ENCODE assay signal across 13 mouse cellular contexts in the genomic region with DNA sequence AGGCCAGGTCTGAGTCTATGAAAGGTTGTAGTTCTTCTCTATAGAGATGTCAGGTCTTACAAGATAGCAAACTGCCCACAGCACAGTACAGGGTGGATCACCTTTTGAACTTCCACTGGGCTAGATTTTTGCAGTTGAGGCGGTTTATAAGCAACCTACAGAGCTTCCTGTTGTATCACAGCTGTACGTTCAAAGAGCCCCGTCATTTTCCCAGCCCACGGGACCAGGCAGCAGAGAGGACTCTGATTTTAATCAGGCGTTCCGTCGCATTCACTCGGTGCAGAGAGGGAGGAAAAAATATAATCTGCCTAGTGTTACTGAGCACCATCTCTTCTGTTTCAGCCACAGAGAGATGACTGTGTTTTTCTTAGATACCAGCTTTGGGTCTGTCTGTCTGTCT.
A peak's percentile ranks its signal among the peaks of the same experiment; 100 is the strongest.
DNase-seq lines count a peak whose midpoint lies in the region; ATAC-seq and TF ChIP-seq lines count a peak whose summit lies in the region.
"Had no signal": no experiment of that assay in that cellular context is flagged by ENCODE, and none has a peak within 500 bp of the region (broad histone marks: within the 10 kb centered on the region; RNA-seq: fewer than 3 reads in every experiment).

No protein-coding gene starts in this region.

- no peak for TF ChIP-seq CTCF in CH12.LX (conservative IDR thresholded peaks at IDR 0.05 in 1 of 2, IDR thresholded peaks at IDR 0.05 in 1 of 2; ENCODE audit: low read depth in 2 of 2, low read length in 2 of 2)

- TF ChIP-seq RAD21 in CH12.LX (IDR thresholded peaks at IDR 0.05; ENCODE audit: low read depth, low read length) = no peak

- ATAC-seq in hindbrain, embryonic 16.5 days = no peak

- H3K9me3 ChIP-seq in hindbrain, embryonic 10.5 days = no peaks in the 10 kb centered on the region
- no peaks in the 10 kb centered on the region for H3K9me3 ChIP-seq in hindbrain, embryonic 16.5 days (ENCODE audit: control insufficient read depth, low read length)
- H3K9me3 ChIP-seq in CH12.LX (replicated peaks; ENCODE audit: low read length) = no peaks in the 10 kb centered on the region
- H3K9me3 ChIP-seq in embryonic facial prominence, embryonic 10.5 days = no peaks in the 10 kb centered on the region
- H3K9me3 ChIP-seq: forebrain, embryonic 12.5 days; neural tube, embryonic 13.5 days had no signal

- TF ChIP-seq EP300 in CH12.LX (IDR thresholded peaks at IDR 0.05; ENCODE audit: low read length) = peak; percentile 57

- H3K27me3 ChIP-seq in hindbrain, embryonic 10.5 days (ENCODE audit: insufficient read depth, poor library complexity, severe bottlenecking) = no peaks in the 10 kb centered on the region
- no peaks in the 10 kb centered on the region for H3K27me3 ChIP-seq in hindbrain, embryonic 16.5 days (replicated peaks; ENCODE audit: control insufficient read depth, insufficient read depth, low read length)
- H3K27me3 ChIP-seq in CH12.LX (replicated peaks) = no peaks in the 10 kb centered on the region
- H3K27me3 ChIP-seq in embryonic facial prominence, embryonic 10.5 days (replicated peaks; ENCODE audit: low read depth, poor library complexity, severe bottlenecking) = no peaks in the 10 kb centered on the region
- H3K27me3 ChIP-seq: forebrain, embryonic 12.5 days; neural tube, embryonic 13.5 days had no signal

- 57% methylated on average over 8 of the region's 8 CpGs for WGBS in hindbrain, embryonic 10.5 days
- 22% methylated on average over 8 of the region's 8 CpGs for WGBS in hindbrain, embryonic 16.5 days
- WGBS in embryonic facial prominence, embryonic 10.5 days = 39% methylated on average over 8 of the region's 8 CpGs

- peak overlapping the region; percentile 9 for H3K27ac ChIP-seq in hindbrain, embryonic 10.5 days
- no peak overlapping the region for H3K27ac ChIP-seq in hindbrain, embryonic 16.5 days (ENCODE audit: low read depth, low read length)
- H3K27ac ChIP-seq in CH12.LX (ENCODE audit: insufficient read depth, low read depth) = no peak overlapping the region
- no peak overlapping the region for H3K27ac ChIP-seq in embryonic facial prominence, embryonic 10.5 days (replicated peaks)
- H3K27ac ChIP-seq: forebrain, embryonic 12.5 days; neural tube, embryonic 13.5 days had no signal

- dilution Hi-C loops in CH12.LX (cut with MboI; ENCODE audit: extremely low pct_ligation_motif_present, extremely low pct_unique_long_range_greater_than_20kb, low sequenced_read_pairs) = no loop called here

- peaks cover 22% of the 10 kb centered on the region for H3K4me1 ChIP-seq in hindbrain, embryonic 10.5 days (replicated peaks)
- H3K4me1 ChIP-seq in hindbrain, embryonic 16.5 days (ENCODE audit: control insufficient read depth, insufficient read depth, low read depth, low read length) = peaks cover 11% of the 10 kb centered on the region
- peaks cover 3 to 39% of the 10 kb centered on the region in 2 experiments for H3K4me1 ChIP-seq in CH12.LX (ENCODE audit: control insufficient read depth in 1 of 2, insufficient read depth in 2 of 2)
- peaks cover 32% of the 10 kb centered on the region for H3K4me1 ChIP-seq in embryonic facial prominence, embryonic 10.5 days

- peaks cover 40% of the 10 kb centered on the region for H3K36me3 ChIP-seq in hindbrain, embryonic 10.5 days
- H3K36me3 ChIP-seq in hindbrain, embryonic 16.5 days (ENCODE audit: control insufficient read depth, insufficient read depth, low read length) = 0 out of 2 replicates have a peak, but pooled peaks cover 3% of the 10 kb centered on the region
- peaks cover 18 to 46% of the 10 kb centered on the region in 2 experiments for H3K36me3 ChIP-seq in CH12.LX (replicated peaks in 1 of 2; ENCODE audit: control insufficient read depth in 1 of 2, insufficient read depth in 1 of 2, low read length in 1 of 2)
- peaks cover 52% of the 10 kb centered on the region for H3K36me3 ChIP-seq in embryonic facial prominence, embryonic 10.5 days (replicated peaks)

- no peak for DNase-seq in hindbrain, embryonic 10.5 days (ENCODE audit: low spot score)
- peak; percentile 46 for DNase-seq in CH12.LX (ENCODE audit: extremely low read depth)
- peak; percentile 28 for DNase-seq in embryonic facial prominence, embryonic 10.5 days (ENCODE audit: low spot score)
- peak; percentile 62 for DNase-seq in naive thymus-derived CD4-positive, alpha-beta T cell, adult 2 months (ENCODE audit: low read depth)
- no peak for DNase-seq in ovary, postnatal 36 days (ENCODE audit: low spot score)
- DNase-seq in layer of hippocampus, postnatal 36 days = no peak
- no peak for DNase-seq in ovary, adult 18-20 months (ENCODE audit: low spot score)
- DNase-seq: cerebellum, postnatal 25 days; liver; lung, postnatal 4 days had no signal

- TF ChIP-seq POLR2A in CH12.LX (IDR thresholded peaks at IDR 0.05; ENCODE audit: low read depth, low read length) = no peak

- H3K9ac ChIP-seq in hindbrain, embryonic 16.5 days (ENCODE audit: low read depth, low read length) = no peak overlapping the region
- H3K9ac ChIP-seq in CH12.LX (ENCODE audit: insufficient read depth, low read depth) = no peak overlapping the region
- H3K9ac ChIP-seq: forebrain, embryonic 12.5 days; neural tube, embryonic 13.5 days had no signal

- H3K4me2 ChIP-seq in hindbrain, embryonic 16.5 days (ENCODE audit: low read length) = no peak overlapping the region
- H3K4me2 ChIP-seq in CH12.LX (ENCODE audit: insufficient read depth, low read depth, poor library complexity, severe bottlenecking) = 0 out of 2 replicates have a peak overlapping the region, but pooled peaks have one; percentile 0
- H3K4me2 ChIP-seq: forebrain, embryonic 12.5 days had no signal

- H3K79me2 ChIP-seq in CH12.LX (replicated peaks; ENCODE audit: control insufficient read depth, extremely low read depth, insufficient read depth, poor library complexity, severe bottlenecking) = no peaks in the 10 kb centered on the region

- in situ Hi-C loops in CH12.LX (cut with MboI; ENCODE audit: low pct_ligation_motif_present, low pct_unique_long_range_greater_than_20kb, low sequenced_read_pairs) = loop anchor here (10.0 kb wide), 1 partner anchor 134 kb away; the partner anchor contains the start of gene Sh3rf1

- H3K4me3 ChIP-seq in hindbrain, embryonic 10.5 days = no peak overlapping the region
- H3K4me3 ChIP-seq in hindbrain, embryonic 16.5 days (ENCODE audit: low read length) = no peak overlapping the region
- H3K4me3 ChIP-seq in CH12.LX (replicated peaks in 1 of 3; ENCODE audit: low read depth in 2 of 3, low read length in 2 of 3, poor library complexity in 1 of 3) = no peak overlapping the region
- H3K4me3 ChIP-seq in embryonic facial prominence, embryonic 10.5 days = no peak overlapping the region
- H3K4me3 ChIP-seq: forebrain, embryonic 12.5 days; neural tube, embryonic 13.5 days had no signal

TF ChIP-seq in CH12.LX, 34 proteins besides CTCF, POLR2A, EP300 and RAD21:
- TF ChIP-seq MAX (IDR thresholded peaks at IDR 0.05; ENCODE audit: low read length) (no peak), TCF12 (IDR thresholded peaks at IDR 0.05; ENCODE audit: low read depth, low read length) (no peak; the same call in 1 of the 2 replicates), BHLHE40 (IDR thresholded peaks at IDR 0.05; ENCODE audit: low read depth, low read length) (peak; percentile 34; the same call in 1 of the 2 replicates), ZNF384 (IDR thresholded peaks at IDR 0.05; ENCODE audit: low read depth, low read length) (no peak), ZMIZ1 (IDR thresholded peaks at IDR 0.05; ENCODE audit: low read depth, low read length) (no peak), ETS1 (conservative IDR thresholded peaks at IDR 0.05; ENCODE audit: low read depth, low read length) (peak; percentile 48; the same call in 1 of the 2 replicates), PAX5 (IDR thresholded peaks at IDR 0.05; ENCODE audit: low read length) (no peak), SIN3A (IDR thresholded peaks at IDR 0.05; ENCODE audit: low read length) (0 out of 2 replicates have a peak, but pooled peaks have one; percentile 24)

Comparison
In these comparisons a context has a peak if more than half of its experiments do, and no peak if none do; other contexts are left out.
1. DNase-seq: peak in CH12.LX (single experiment), embryonic facial prominence, embryonic 10.5 days (single experiment) and naive thymus-derived CD4-positive, alpha-beta T cell, adult 2 months (single experiment); none in hindbrain, embryonic 10.5 days (single experiment), ovary, postnatal 36 days (single experiment), layer of hippocampus, postnatal 36 days (0 of 2) and ovary, adult 18-20 months (single experiment).